Mouse (Mus musculus): Measurements from ENCODE around the gene Olfr967.
"Not testable (repeated sequence)": the region's sequence is repeated elsewhere in the genome, so short reads cannot be mapped to it uniquely, and the experiment has no call there.

Olfr967 gene

DNA sequence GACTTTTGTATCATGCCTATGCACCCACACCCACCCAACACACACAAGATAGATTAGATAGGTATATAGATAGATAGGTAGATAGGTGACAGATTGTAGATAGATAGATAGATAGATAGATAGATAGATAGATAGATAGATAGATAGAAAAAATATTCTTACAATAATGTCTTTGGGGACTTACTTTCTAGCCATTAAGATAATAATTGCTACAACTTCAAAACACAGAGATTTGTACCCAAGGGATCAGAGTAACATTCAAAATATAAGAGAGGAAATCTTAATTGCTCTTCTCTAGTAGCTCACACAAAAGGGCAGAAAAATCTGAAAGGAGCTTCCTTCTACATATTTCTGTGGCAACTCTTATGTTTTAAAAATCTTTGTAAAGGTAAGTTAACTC is at the start of gene Olfr967:
Gene Olfr967, plus strand, starts transcription at position 301 of the 400 bp plus-strand sequence.
- no peak for DNase-seq (ENCODE audit: low read depth)

DNA sequence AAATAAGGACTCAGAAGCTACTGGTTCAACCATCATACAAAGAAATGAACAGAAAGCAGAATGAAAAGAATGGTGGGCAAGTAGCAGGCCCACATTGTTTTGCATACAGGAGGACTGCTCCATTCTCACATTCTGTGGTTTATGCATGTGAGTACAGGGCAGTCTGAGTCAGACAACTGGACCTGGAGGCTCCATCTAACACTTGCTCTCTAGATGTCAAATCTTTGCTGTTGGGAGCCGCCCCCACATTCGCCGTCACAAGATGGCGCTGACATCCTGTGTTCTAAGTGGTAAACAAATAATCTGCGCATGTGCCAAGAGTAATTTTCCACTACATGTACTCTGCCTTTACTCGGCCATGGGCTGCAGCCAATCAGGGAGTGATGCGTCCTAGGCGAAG is 44.9 kb upstream of the Olfr967 start:
- not testable (repeated sequence) for DNase-seq (ENCODE audit: low read depth)

DNA sequence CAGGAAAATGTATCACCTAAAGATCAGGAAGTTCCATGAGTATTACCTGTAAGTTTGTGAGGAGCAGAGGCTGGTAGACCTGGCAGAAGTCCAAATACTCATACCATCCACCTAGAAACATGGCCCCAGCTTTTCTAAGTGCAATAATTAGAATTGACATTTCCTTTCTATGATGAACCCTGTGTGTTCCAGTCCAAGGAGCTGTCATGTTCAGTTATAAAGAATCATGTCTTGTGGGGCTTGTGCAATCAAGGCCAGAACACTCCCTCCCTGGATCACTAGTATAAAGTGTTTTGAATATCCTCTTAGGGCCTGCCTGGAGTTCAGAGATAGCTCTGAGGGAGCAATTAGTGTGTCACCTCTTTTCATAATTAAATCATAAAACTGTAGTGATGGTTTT is 39.0 kb upstream of the Olfr967 start, which contains the start of gene Olfr149:
Gene Olfr149, minus strand, starts transcription at position 101 of the 400 bp plus-strand sequence.
- DNase-seq (ENCODE audit: low read depth), result no peak

DNA sequence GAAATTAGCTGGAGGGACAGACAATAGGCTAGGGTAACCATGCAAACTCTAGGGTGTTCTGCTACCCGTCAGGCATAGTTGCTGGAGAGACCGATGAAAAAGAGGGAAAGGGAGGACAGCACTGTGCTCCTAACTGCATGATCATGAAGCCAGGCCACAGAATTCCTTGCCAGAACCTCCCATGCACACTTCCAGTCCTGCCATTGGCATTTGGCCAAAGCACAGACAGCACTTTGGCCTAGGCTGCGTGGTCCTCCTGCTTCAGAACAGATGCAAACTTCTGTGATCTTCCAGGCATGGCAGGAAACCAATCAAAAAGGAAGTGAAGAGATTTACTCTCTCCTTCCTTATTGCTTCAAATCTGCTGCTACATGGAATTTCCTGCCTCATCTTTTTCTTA is 37.1 kb upstream of the Olfr967 start:
- DNase-seq (ENCODE audit: low read depth), result no peak

DNA sequence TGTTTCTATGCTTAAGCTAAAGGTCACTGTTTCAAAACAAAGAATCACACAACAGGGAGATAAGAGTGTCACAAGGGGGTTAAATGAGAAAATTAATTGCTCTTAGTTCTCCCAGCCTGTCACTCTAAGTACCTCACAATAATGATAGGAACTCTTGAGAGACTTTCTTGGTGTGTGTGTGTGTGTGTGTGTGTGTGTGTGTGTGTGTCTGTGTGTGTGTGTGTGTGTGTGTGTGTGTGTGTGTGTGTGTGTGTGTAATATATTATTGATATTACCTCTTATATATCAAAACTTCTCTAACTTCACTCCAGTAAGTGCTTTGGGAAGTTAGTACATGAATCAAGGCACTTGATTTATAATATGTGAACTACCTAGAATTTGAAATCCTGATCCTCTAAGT is 35.0 kb upstream of the Olfr967 start, which contains the start of gene Olfr965:
Gene Olfr965, plus strand, starts transcription at position 301 of the 400 bp plus-strand sequence.
- DNase-seq (ENCODE audit: low read depth), result no peak

DNA sequence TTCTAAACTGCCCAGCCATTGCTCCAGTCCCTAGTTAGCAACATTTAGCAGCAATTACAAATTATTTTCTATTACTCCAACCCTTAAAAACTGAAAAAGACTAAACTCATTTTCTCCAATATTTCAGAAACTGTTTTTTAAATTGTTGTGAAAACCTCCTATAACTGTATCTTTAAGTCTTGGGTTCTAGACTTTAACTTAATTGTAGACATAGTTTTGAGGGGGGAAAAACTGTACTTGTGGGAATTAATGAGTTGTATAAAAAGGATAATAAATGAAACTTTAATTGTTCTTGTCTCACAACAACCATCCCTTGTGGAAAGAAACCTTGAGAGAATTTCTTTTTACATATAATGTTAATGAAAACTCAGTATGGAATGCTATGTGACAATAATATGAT is 15.4 kb upstream of the Olfr967 start, which contains the start of gene Olfr150:
Gene Olfr150, plus strand, starts transcription at position 301 of the 400 bp plus-strand sequence.
- DNase-seq (ENCODE audit: low read depth), result no peak

DNA sequence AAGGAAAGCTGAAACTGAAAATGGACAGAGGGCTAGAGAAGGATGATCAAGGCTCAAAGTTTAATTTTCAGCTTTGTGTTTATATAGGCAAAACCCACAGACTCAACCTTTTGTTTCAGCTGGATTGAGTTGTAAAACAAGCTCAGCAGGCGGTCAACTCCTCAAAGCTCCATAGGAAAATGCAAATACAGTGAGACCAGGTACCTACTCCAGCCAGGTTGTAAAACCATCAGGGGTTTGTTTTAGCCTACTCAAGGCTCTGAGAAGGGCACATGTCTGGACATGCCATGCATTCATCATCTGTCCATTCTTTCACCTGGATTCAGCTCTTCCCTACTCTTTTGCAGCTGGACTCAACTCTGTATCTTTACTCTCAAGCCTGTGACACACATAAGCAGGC is 5.3 kb upstream of the Olfr967 start:
- no peak for DNase-seq (ENCODE audit: low read depth)

DNA sequence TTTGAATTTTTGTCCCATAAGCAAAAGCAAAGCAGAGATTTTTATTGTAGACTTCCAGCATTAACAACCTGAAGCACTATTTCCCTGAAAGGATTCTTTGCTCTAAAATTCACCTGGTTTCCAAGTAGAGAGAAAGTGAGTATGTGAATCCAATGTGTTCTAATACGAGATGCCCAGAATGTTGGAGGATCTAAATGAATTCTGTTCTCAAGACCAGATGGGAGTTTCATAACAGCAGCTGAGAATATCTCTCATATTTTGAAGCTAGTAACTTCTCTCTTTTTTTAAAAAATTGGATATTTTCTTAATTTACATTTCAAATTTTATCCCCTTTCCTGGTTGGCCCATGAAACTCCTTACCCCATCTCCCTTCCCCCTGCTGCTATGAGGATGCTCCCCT is 379 bp downstream of the Olfr967 start:
- no peak for DNase-seq (ENCODE audit: low read depth)

DNA sequence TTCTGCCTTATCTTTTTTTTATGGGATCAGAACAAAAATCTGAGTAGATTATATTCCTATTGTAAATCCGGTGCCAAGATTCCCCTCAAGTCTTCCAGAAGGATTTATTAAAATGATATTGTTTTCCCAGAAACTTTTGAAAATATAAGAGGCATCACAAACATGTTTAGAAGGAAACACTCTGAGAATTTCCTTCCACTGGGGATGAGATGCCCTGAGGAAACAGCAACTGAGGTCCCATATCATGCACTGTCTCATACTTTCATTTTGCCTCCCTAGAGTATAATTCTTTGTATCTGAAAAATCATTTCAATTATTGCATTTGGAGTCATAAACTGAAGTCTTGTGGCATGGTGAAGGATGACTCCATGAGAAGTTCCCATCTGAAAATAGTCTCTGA is 37.1 kb downstream of the Olfr967 start, which contains the start of gene Olfr968:
Gene Olfr968, minus strand, starts transcription at position 101 of the 400 bp plus-strand sequence.
- DNase-seq (ENCODE audit: low read depth), result no peak

DNA sequence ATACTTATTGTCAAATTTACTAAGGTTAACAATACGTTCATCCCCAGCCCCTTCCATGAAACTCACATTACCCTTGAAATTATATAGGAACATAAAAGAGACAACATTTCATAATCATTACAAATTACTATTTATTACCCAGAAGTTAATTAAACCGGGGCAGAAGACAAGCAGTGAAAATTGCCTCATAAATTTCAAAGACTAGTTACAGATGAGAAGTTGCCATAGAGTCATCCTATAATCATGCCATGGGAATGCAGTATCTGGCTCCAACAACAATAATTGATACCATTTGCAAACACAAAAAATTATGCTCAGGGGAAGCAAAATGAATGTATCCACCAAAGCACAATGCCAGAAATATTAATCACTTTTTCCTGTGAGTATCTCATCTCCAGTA is 44.5 kb downstream of the Olfr967 start, which contains the start of gene Olfr969:
Gene Olfr969, plus strand, starts transcription at position 388 of the 400 bp plus-strand sequence.
- DNase-seq (ENCODE audit: low read depth), result no peak

Measured in naive thymus-derived CD4-positive, alpha-beta T cell, adult 2 months (primary cell).